Mouse (Mus musculus): ENCODE results near the gene Rps11.
"Not testable (repeated sequence)": the region's sequence is repeated elsewhere in the genome, so short reads cannot be mapped to it uniquely, and the experiment has no call there.

The Rps11 gene

GRCm38 (mm10) chr7:45110089-45110488, 14.2 kb downstream of the Rps11 start:
- DNase-seq (ENCODE audit: low spot score): not testable (repeated sequence)

GRCm38 (mm10) chr7:45107052-45107645, 17.1 kb downstream of the Rps11 start:
- DNase-seq (ENCODE audit: low spot score): no peak

- DNase-seq (ENCODE audit: low spot score): no peak
Observed at GRCm38 (mm10) chr7:45106441-45106840, 17.8 kb downstream of the Rps11 start.

DNA sequence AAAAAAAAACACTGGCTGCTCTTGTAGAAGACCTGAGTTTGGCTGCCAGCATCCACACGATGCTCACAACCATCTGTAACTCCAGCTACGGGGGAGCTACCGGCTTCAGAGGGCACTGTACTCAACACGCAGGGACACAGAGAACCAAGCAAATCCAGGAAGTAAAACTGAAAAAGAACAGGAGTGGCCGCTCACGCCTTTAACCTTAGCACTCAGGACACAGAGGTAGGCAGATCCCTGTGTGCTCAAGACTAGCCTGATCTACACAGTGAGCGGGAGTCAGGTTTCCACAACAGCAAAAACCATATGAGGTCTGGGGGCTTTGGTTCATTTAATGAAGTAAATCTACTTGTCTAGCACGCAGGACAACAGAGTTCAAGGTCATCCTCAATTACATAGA, 18.7 kb downstream of the Rps11 start:
- DNase-seq (ENCODE audit: low spot score): no peak

DNA sequence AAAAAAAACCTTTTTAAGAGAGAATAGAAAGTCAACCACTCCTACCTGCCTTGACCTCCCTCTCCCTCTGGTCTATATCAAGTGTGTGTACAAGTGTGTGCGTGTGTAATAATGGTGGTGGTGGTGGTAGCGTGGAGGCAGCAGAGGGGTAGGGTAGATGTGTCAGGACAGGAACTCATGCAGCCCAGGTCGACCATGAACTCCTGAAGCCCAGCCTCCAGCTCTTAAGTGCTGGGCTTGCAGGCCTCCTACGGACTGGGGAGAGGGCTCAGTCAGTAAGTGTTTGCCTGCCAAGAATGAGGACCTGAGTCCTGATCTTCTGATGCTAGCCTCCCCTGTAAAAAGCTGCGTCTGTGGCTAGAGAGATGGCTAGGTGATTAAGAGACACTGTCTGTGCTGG, 19.3 kb downstream of the Rps11 start:
- no peak for DNase-seq (ENCODE audit: low spot score)

DNA sequence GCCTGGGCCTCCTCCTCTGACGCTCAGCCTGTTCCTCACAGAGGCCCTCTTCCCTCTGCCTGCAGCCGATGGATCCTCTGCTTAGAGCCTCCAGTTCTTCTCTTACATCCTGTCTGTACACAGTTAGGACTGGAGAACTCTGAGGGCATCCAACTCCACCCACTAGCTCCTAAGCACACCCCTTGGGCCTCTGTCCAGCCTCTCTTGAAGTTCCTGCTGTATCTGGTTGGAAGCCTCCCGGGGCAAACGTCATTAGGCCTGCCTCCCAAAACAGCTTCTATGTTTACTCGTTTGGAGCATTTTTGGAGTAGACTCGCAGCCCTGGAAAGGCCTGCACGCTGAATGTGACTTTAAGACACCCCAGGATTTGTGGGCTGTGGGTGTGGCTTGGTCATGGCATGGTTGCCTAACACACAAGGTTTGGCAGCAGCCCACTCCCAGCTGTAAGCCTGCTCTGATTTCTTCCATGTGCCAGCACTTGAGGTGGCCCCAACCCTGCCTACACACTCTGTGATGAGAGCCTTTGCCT, 20.5 kb downstream of the Rps11 start, which contains the start of gene Fcgrt:
Gene Fcgrt (minus strand): TSS at position 200 of the 529 bp plus-strand sequence.
- DNase-seq (ENCODE audit: low spot score): peak; percentile 87

- no peak for DNase-seq (ENCODE audit: low spot score)
Observed at GRCm38 (mm10) chr7:45102940-45103585, 21.2 kb downstream of the Rps11 start.

GRCm38 (mm10) chr7:45102441-45102840, 21.8 kb downstream of the Rps11 start:
- DNase-seq (ENCODE audit: low spot score): no peak

DNA sequence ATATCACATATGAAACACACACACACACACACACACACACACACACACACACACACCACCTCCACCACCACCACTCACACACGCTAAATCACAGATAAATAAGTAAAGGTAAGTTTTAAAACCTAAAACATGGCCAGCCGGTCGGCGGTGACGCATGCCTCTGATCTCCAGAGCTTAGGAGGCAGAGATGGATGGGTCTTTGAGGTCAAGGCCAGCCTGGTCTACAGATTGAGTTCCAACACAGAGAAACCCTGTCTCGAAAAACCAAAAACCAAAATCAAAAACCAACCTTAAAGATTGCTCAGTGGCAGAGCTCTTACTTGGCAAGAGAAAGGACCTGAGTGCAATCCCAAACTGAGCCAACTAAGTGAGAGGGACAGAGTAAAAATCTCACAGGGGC, 24.2 kb downstream of the Rps11 start:
- DNase-seq (ENCODE audit: low spot score): no peak

GRCm38 (mm10) chr7:45098541-45099240, 25.5 kb downstream of the Rps11 start:
- peak; percentile 67 for DNase-seq (ENCODE audit: low spot score)

DNA sequence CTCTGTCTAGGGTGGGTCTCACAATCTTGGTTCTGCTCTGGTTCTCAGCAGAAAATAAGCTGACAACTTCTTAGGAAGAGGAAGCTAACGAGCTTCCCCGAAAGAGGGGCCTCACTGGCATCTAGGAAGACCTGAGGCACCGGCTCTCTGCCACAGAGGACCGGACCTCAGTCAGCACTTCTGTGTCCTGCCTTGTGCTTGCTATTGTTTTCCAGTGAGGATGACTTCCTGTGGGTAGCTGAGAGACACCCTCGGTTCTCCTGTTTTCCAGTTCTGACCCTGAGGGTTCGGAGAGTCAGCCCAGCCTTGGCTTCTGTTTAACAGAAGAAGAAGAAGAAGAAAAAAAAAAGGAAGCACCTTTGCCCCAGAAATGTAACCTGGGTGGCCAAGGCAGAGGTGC, 26.8 kb downstream of the Rps11 start:
- no peak for DNase-seq (ENCODE audit: low spot score)

GRCm38 (mm10) chr7:45095965-45096364, 28.3 kb downstream of the Rps11 start:
- not testable (repeated sequence) for DNase-seq (ENCODE audit: low spot score)

DNA sequence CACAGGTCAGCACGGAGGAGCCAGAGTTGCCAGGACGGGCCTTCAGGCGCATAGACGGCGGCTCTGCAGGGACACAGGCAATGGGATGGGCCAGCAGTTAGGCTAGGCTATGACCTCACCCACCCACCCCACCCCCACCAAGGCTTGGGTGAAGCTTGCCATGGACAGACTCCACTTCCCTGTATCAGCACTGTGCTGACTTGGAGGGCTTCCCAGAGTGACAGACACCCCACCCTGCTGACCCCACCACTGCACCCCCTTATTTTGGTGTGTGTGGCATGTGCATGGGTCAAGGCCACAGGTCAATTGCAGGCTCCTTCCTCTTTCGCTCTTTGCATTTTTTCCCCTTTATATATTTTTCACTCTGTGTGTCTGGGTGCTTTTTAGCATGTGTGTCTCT, 28.9 kb downstream of the Rps11 start:
- no peak for DNase-seq (ENCODE audit: low spot score)

DNA sequence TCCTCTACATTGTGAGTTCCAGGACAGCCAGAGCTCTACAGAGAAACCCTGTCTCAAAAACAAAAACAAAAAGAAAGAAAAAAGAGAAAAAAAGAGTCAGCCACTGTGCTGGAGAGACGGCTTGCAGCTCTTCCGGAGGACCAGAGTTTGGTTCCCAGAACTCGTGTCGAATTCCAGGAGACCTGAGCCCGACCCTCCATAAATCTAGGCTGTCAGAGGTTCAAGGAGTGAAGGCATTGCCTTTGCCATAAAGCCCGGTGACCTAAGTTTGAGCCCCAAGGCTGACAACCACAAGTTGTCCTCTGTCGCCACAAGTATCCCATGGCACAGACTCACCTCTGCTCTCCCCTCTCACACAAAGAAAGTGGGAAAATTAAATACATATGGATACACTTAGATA, 30.1 kb downstream of the Rps11 start:
- DNase-seq (ENCODE audit: low spot score): no peak

GRCm38 (mm10) chr7:45093516-45093905, 30.7 kb downstream of the Rps11 start:
- no peak for DNase-seq (ENCODE audit: low spot score)

DNA sequence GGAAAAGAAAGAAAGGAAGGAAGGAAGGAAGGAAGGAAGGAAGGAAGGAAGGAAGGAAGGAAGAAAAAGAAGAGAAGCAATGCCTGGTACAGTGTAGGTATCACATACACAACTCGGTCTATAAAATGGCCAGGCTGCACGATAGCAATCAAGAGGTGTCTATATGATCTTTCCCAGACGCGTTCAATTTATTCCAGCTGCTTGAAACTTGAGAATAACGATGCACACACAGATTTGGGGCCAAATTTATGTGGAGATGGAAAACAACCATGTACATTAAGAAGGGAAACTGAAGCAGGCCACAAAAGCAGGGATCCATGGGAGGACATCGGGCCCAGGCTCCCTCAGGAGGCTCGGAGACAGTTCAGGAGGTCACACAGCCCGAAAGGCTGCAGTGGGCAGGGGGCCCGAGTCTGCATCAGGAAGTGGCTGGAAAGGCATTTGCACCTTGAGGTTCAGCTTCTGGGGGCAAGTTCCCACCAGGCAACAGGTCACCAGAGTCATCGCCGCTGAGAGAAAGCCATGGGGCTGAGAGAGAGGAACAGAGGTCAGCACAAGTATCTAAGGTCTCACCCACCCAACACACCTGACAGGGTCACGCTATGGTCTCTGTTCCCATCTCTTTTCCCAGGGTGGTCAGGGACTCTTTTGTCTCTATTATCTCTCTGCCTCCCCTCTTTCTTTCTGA, 31.3 kb downstream of the Rps11 start:
- DNase-seq (ENCODE audit: low spot score): no peak

GRCm38 (mm10) chr7:45092048-45092447, 32.2 kb downstream of the Rps11 start, which contains the start of gene Rcn3:
Gene Rcn3, minus strand, starts transcription at chr7:45092221.
- DNase-seq (ENCODE audit: low spot score): peak; percentile 94

DNA sequence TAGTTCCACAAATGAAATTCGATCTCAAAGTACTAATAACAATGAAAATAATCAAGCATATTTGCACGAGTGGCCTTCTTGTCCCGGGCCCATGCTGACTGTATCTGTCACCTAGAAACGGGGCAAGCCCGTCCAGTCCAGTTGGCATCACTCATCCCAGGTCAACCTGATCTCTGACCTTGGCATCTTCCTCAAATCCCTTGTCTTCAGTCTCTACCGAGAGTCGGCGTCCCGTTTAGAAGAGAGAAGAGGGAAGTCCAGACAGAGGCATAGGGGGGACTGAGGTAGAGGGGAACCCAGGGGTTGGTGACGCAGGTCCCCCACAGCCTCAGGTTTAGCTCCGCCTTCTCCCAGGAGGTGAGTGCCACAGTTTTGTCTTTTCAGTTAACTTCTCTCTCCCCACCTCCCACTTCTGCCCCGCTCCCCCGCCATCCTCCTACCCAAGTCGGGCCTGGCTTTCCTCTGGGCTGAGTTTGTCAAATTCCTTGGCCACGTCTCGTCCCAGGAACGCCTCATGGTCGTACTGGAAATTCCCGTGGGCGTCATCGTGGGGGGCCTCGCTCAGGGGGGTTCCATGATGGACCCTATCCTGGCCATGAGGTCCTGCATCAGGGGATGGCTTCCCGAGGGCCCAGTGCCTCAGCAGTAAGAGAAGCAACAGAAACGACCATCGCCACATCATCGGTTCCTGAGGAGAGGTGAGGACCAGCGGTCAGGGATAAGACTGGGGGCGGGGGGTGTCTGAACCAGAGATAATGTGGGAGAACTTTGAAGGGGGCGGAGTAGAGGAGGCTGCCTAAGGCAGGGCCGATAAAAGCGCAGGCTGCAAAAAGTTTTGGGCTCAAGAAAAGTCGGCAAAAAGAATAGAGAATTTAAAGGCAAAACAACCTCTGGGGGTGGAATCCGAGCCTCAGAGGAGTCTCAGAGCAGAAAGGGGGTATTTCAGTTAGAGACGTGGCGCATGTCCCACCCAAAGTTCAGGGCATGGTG, 32.9 kb downstream of the Rps11 start:
- DNase-seq (ENCODE audit: low spot score): peak; percentile 75

GRCm38 (mm10) chr7:45090251-45090977, 33.8 kb downstream of the Rps11 start:
- peak; percentile 72 for DNase-seq (ENCODE audit: low spot score)

GRCm38 (mm10) chr7:45088597-45088996, 35.6 kb downstream of the Rps11 start:
- DNase-seq (ENCODE audit: low spot score): no peak
